Mouse (Mus musculus) stomach, embryonic 16.5 days (tissue): ENCODE results near the gene Lcor. TPM values are rescaled to one million over a fixed set of nuclear protein-coding genes. Genes with fewer than 3 reads are reported as not detected.

Source experiments
- ATAC-seq: fragments of 200-750 bp; cut with Nextera tagmentation; 2 replicates; pipeline ENCODE4 v1.8.0; 2017; ENCODE audit warnings: moderate number of reproducible peaks, moderate TSS enrichment; ENCODE audit not compliant: insufficient read depth, low FRiP score
- H3K27ac ChIP-seq: fragments of 300-500 bp; sonication (generic); 2 replicates; pipeline ENCODE4 v1.5.1; 2014; ENCODE audit warnings: low read length
- H3K27me3 ChIP-seq: fragments of 300-500 bp; sonication (generic); 2 replicates; pipeline ENCODE4 v1.6.1; 2014; ENCODE audit warnings: low read length, control low read depth, mixed read lengths; ENCODE audit not compliant: control insufficient read depth, insufficient read depth
- H3K36me3 ChIP-seq: fragments of 300-500 bp; sonication (generic); 2 replicates; pipeline ENCODE4 v1.6.1; 2014; ENCODE audit warnings: low read length; ENCODE audit not compliant: control insufficient read depth, insufficient read depth
- H3K4me1 ChIP-seq: fragments of 300-500 bp; sonication (generic); 2 replicates; pipeline ENCODE4 v1.6.1; 2014; ENCODE audit warnings: low read length, control low read depth, mixed read lengths; ENCODE audit not compliant: control insufficient read depth, insufficient read depth
- H3K4me2 ChIP-seq: fragments of 300-500 bp; sonication (generic); 2 replicates; pipeline ENCODE4 v1.6.1; 2014; ENCODE audit warnings: low read depth, low read length, mixed read lengths
- H3K4me3 ChIP-seq: fragments of 300-500 bp; sonication (generic); replicated peaks from 2 replicates; pipeline ENCODE4 v1.5.1; 2014; ENCODE audit warnings: mild to moderate bottlenecking, low read length
- H3K9ac ChIP-seq: fragments of 300-500 bp; sonication (generic); 2 replicates; pipeline ENCODE4 v1.6.1; 2014; ENCODE audit warnings: low read length
- H3K9me3 ChIP-seq: fragments of 300-500 bp; sonication (generic); replicated peaks from 2 replicates; pipeline ENCODE4 v1.6.1; 2016; ENCODE audit warnings: low read length, control low read depth; ENCODE audit not compliant: control insufficient read depth
- WGBS: fragments of 180-500 bp; shearing (Covaris S2); extraction: QIAGEN DNeasy Blood & Tissue Kit; methylation state at CpG from one replicate; pipeline ENCODE4 v1.1.7; 2014; 5-methylcytosine and 5-hydroxymethylcytosine counted together
- polyA plus RNA-seq: library from polyadenylated mRNA; unstranded; fragments of >200 nt; fragmentation: Nextera tagmentation; extraction: Ambion mirVana; gene quantifications from 2 replicates; pipeline ENCODE4 v1.2.1, GENCODE M21; 2015

Gene Lcor
- polyA plus RNA-seq, 1 experiment from 2014 or later, result 17.3 TPM

- ATAC-seq, result no peak
- H3K36me3 ChIP-seq, result no peaks in the 10 kb centered on the region
- no peak overlapping the region for H3K27ac ChIP-seq
- H3K4me2 ChIP-seq, result no peak overlapping the region
- H3K4me1 ChIP-seq, result no peaks in the 10 kb centered on the region
- 77% methylated on average over 9 of the region's 9 CpGs for WGBS
- no peaks in the 10 kb centered on the region for H3K27me3 ChIP-seq
- no peak overlapping the region for H3K4me3 ChIP-seq
- H3K9ac ChIP-seq, result no peak overlapping the region
- no peaks in the 10 kb centered on the region for H3K9me3 ChIP-seq
These were observed 20.2 kb upstream of the Lcor start for GRCm38 (mm10) chr19:41462166-41462735.

- H3K4me1 ChIP-seq, result no peaks in the 10 kb centered on the region
- 92% methylated on average over 5 of the region's 5 CpGs for WGBS
- no peak overlapping the region for H3K4me3 ChIP-seq
- no peaks in the 10 kb centered on the region for H3K27me3 ChIP-seq
- no peaks in the 10 kb centered on the region for H3K9me3 ChIP-seq
- no peaks in the 10 kb centered on the region for H3K36me3 ChIP-seq
- H3K9ac ChIP-seq, result no peak overlapping the region
- no peak overlapping the region for H3K27ac ChIP-seq
- ATAC-seq, result no peak
- H3K4me2 ChIP-seq, result no peak overlapping the region
These were observed 18.6 kb upstream of the Lcor start for GRCm38 (mm10) chr19:41463841-41464240.

GRCm38 (mm10) chr19:41466475-41466874 lies 16.0 kb upstream of the Lcor start:
- Histone ChIP-seq H3K4me1 (no peaks in the 10 kb centered on the region), H3K4me3 (no peak overlapping the region), H3K36me3 (no peaks in the 10 kb centered on the region), H3K9ac (no peak overlapping the region), H3K9me3 (no peaks in the 10 kb centered on the region), H3K27ac (no peak overlapping the region), H3K27me3 (no peaks in the 10 kb centered on the region), H3K4me2 (no peak overlapping the region)
- 81% methylated on average over 3 of the region's 3 CpGs for WGBS
- no peak for ATAC-seq

- no peaks in the 10 kb centered on the region for H3K36me3 ChIP-seq
- H3K4me1 ChIP-seq, result no peaks in the 10 kb centered on the region
- H3K27me3 ChIP-seq, result no peaks in the 10 kb centered on the region
- no peak overlapping the region for H3K27ac ChIP-seq
- no peak for ATAC-seq
- H3K4me2 ChIP-seq, result no peak overlapping the region
- H3K9me3 ChIP-seq, result no peaks in the 10 kb centered on the region
- no peak overlapping the region for H3K9ac ChIP-seq
- no peak overlapping the region for H3K4me3 ChIP-seq
- 90% methylated on average over 7 of the region's 7 CpGs for WGBS
These were observed 8.8 kb upstream of the Lcor start for GRCm38 (mm10) chr19:41473566-41474135.

GRCm38 (mm10) chr19:41474943-41475342 lies 7.5 kb upstream of the Lcor start:
- 48% methylated on average over 2 of the region's 2 CpGs for WGBS
- Histone ChIP-seq H3K36me3 (no peaks in the 10 kb centered on the region), H3K4me2 (no peak overlapping the region), H3K9ac (no peak overlapping the region), H3K4me3 (no peak overlapping the region), H3K27me3 (no peaks in the 10 kb centered on the region), H3K27ac (no peak overlapping the region), H3K4me1 (no peaks in the 10 kb centered on the region), H3K9me3 (no peaks in the 10 kb centered on the region)
- ATAC-seq, result peak; percentile 29; the same call in 1 of the 2 replicates

- Histone ChIP-seq H3K4me1 (peaks cover 2% of the 10 kb centered on the region), H3K9me3 (no peaks in the 10 kb centered on the region), H3K4me2 (no peak overlapping the region), H3K9ac (no peak overlapping the region), H3K4me3 (no peak overlapping the region), H3K36me3 (no peaks in the 10 kb centered on the region), H3K27me3 (no peaks in the 10 kb centered on the region), H3K27ac (no peak overlapping the region)
- 78% methylated on average over 3 of the region's 3 CpGs for WGBS
- no peak for ATAC-seq
These were observed 5.7 kb upstream of the Lcor start for GRCm38 (mm10) chr19:41476530-41477249.

GRCm38 (mm10) chr19:41481030-41481886 lies 1.2 kb upstream of the Lcor start:
- Histone ChIP-seq H3K27me3 (no peaks in the 10 kb centered on the region), H3K9ac (0 out of 2 replicates have a peak overlapping the region, but pooled peaks have one; percentile 31), H3K36me3 (no peaks in the 10 kb centered on the region), H3K4me3 (peak overlapping the region; percentile 72), H3K9me3 (no peaks in the 10 kb centered on the region), H3K27ac (no peak overlapping the region), H3K4me2 (peak overlapping the region; percentile 60), H3K4me1 (peaks cover 11% of the 10 kb centered on the region)
- WGBS, result 12% methylated on average over 15 of the region's 15 CpGs
- no peak for ATAC-seq

- Histone ChIP-seq H3K4me1 (peaks cover 11% of the 10 kb centered on the region), H3K9ac (peak overlapping the region; percentile 81), H3K4me2 (peak overlapping the region; percentile 60), H3K36me3 (no peaks in the 10 kb centered on the region), H3K9me3 (no peaks in the 10 kb centered on the region), H3K27ac (peak overlapping the region; percentile 99), H3K27me3 (no peaks in the 10 kb centered on the region), H3K4me3 (peak overlapping the region; percentile 72)
- 3% methylated on average over 6 of the region's 6 CpGs for WGBS
- ATAC-seq, result no peak
These were observed 599 bp upstream of the Lcor start for GRCm38 (mm10) chr19:41481887-41482189.
